Mouse (Mus musculus): ENCODE results near the gene Nrde2. TPM values are rescaled to one million over a fixed set of nuclear protein-coding genes. Genes with fewer than 3 reads are reported as not detected.

Nrde2 gene
- polyA plus RNA-seq, 1 experiment from 2014 or later, result 7.8 TPM

DNA sequence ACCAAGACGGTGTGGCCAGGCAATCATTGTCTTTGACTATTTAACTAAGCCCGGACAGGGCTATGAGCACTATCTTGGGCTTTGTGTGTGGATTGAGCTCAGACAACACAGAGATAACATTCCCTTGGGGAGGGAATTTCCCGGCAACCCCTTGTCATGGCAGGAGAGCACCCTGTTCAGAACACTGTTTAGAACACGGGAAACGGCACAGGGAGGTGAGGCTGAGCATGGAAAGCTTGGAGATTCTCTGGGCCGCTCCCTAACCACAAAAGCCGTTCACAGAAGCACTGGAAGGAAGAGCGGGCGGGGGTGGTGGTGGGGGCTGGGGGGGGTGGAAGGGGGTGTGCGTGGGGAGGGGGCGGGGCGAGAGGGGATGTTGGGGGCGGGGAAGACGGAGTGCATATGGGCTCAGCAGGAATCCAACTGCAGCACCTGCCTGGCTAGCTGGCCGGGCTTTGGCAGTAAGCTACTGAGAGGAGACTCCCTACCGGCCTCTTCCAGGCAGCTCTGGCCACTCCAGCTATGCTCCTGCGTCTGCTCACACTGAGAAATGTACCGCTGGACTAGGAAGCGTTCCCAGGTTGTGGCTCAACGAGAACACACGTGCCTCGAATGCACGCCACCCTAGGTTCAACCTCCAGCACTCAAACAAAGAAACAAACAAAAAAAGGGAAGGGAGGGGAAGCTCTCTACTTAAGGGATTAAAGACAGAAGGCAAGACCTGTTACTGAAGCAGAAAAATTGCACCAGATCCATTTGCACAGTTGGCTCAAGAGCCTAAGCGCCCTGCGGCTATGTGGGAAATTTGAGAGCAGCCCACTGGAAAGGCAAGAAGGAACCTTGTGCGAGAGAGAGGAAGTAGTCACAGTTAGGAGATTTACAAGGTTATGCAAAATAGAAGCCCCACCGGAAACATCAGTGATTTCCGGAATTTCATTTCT, 8.7 kb upstream of the Nrde2 start:
- Histone ChIP-seq H3K27ac (ENCODE audit: low read depth, low read length) (no peak overlapping the region), H3K27me3 (replicated peaks; ENCODE audit: control insufficient read depth, insufficient read depth, low read length) (no peaks in the 10 kb centered on the region), H3K9me3 (ENCODE audit: control insufficient read depth) (no peaks in the 10 kb centered on the region), H3K36me3 (ENCODE audit: control insufficient read depth, insufficient read depth) (no peaks in the 10 kb centered on the region), H3K9ac (ENCODE audit: low read depth, low read length) (no peak overlapping the region; the same call in 1 of the 2 replicates), H3K4me2 (replicated peaks; ENCODE audit: low read depth) (peak overlapping the region; percentile 60), H3K4me3 (ENCODE audit: low read depth, low read length) (no peak overlapping the region), H3K4me1 (replicated peaks; ENCODE audit: control insufficient read depth, insufficient read depth, low read length) (no peaks in the 10 kb centered on the region)
- ATAC-seq, result peak; percentile 53; the same call in 1 of the 2 replicates
- WGBS, result 12% methylated on average over 28 of the region's 28 CpGs
- TF ChIP-seq CTCF (IDR thresholded peaks at IDR 0.05; ENCODE audit: low read depth), result no peak

DNA sequence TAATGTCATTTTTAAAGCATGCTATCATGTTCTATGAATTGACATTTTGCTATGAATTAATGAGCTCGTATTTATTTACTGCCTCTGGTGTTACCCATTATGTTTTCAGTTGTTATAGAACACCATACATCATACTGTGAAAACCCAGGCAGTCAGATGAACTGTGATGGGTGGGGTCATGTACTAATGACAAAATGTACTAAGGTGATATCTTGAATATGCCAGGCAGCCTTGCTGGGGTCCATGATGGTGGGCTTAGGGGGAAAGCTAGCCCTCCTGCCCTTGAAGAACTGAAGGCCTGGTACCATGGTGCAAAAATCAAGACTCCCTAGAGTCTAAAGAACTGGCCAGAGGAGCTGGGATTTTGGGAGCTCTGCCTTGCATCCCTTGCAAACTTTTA, 8.0 kb upstream of the Nrde2 start:
- Histone ChIP-seq H3K4me2 (replicated peaks; ENCODE audit: low read depth) (no peak overlapping the region), H3K9ac (ENCODE audit: low read depth, low read length) (no peak overlapping the region), H3K27ac (ENCODE audit: low read depth, low read length) (no peak overlapping the region), H3K36me3 (ENCODE audit: control insufficient read depth, insufficient read depth) (no peaks in the 10 kb centered on the region), H3K27me3 (replicated peaks; ENCODE audit: control insufficient read depth, insufficient read depth, low read length) (no peaks in the 10 kb centered on the region), H3K4me1 (replicated peaks; ENCODE audit: control insufficient read depth, insufficient read depth, low read length) (no peaks in the 10 kb centered on the region), H3K9me3 (ENCODE audit: control insufficient read depth) (no peaks in the 10 kb centered on the region), H3K4me3 (ENCODE audit: low read depth, low read length) (no peak overlapping the region)
- no peak for TF ChIP-seq CTCF (IDR thresholded peaks at IDR 0.05; ENCODE audit: low read depth)
- 89% methylated on average over 1 of the region's 1 CpGs for WGBS
- no peak for ATAC-seq

DNA sequence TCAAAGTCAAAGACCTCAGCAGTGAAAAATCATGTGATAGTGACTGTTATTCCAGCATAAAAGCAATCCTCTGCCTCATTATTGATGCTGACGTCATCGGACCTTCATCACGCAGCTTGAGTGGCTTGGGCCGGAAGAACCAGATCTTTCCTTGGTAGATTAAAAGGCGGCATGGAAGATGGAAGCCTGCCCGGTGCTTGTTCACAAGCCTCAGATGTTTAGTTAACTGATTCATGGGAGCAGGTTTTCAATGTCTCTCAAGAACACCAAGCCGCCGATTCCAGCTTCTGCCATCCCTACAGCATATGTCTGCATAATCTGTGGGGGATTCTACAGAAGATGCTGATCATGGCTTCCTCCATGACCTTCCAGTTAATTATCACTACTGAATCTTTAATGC, 7.5 kb upstream of the Nrde2 start:
- Histone ChIP-seq H3K4me3 (ENCODE audit: low read depth, low read length) (no peak overlapping the region), H3K27ac (ENCODE audit: low read depth, low read length) (no peak overlapping the region), H3K9me3 (ENCODE audit: control insufficient read depth) (no peaks in the 10 kb centered on the region), H3K4me1 (replicated peaks; ENCODE audit: control insufficient read depth, insufficient read depth, low read length) (no peaks in the 10 kb centered on the region), H3K27me3 (replicated peaks; ENCODE audit: control insufficient read depth, insufficient read depth, low read length) (no peaks in the 10 kb centered on the region), H3K9ac (ENCODE audit: low read depth, low read length) (no peak overlapping the region), H3K36me3 (ENCODE audit: control insufficient read depth, insufficient read depth) (no peaks in the 10 kb centered on the region), H3K4me2 (replicated peaks; ENCODE audit: low read depth) (no peak overlapping the region)
- no peak for TF ChIP-seq CTCF (IDR thresholded peaks at IDR 0.05; ENCODE audit: low read depth)
- no peak for ATAC-seq
- 89% methylated on average over 8 of the region's 8 CpGs for WGBS

DNA sequence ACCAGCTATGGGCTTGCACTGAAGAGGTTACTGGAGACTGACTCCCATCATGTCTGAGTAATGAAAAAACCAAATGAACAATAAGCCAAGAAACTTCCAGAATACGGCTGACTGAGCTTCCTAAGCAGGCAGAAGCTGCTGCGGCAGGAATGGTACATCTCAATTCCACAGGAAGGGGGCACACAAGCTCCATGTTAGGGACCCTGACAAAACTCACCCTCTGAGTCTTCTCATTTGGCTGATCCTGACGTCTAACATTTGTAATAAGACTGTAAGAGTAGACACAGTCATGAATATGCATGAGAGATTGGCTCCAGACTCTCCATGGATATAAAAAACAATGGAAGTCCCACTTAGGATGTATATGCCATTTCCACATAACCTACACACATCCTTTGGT, 6.7 kb upstream of the Nrde2 start:
- Histone ChIP-seq H3K4me2 (replicated peaks; ENCODE audit: low read depth) (no peak overlapping the region), H3K9ac (ENCODE audit: low read depth, low read length) (no peak overlapping the region), H3K36me3 (ENCODE audit: control insufficient read depth, insufficient read depth) (no peaks in the 10 kb centered on the region), H3K4me3 (ENCODE audit: low read depth, low read length) (no peak overlapping the region), H3K4me1 (replicated peaks; ENCODE audit: control insufficient read depth, insufficient read depth, low read length) (no peaks in the 10 kb centered on the region), H3K9me3 (ENCODE audit: control insufficient read depth) (no peaks in the 10 kb centered on the region), H3K27ac (ENCODE audit: low read depth, low read length) (no peak overlapping the region), H3K27me3 (replicated peaks; ENCODE audit: control insufficient read depth, insufficient read depth, low read length) (no peaks in the 10 kb centered on the region)
- WGBS, result 34% methylated on average over 3 of the region's 3 CpGs
- peak; percentile 77 for TF ChIP-seq CTCF (IDR thresholded peaks at IDR 0.05; ENCODE audit: low read depth)
- 0 out of 2 replicates have a peak, but pooled peaks have one; percentile 22 for ATAC-seq

DNA sequence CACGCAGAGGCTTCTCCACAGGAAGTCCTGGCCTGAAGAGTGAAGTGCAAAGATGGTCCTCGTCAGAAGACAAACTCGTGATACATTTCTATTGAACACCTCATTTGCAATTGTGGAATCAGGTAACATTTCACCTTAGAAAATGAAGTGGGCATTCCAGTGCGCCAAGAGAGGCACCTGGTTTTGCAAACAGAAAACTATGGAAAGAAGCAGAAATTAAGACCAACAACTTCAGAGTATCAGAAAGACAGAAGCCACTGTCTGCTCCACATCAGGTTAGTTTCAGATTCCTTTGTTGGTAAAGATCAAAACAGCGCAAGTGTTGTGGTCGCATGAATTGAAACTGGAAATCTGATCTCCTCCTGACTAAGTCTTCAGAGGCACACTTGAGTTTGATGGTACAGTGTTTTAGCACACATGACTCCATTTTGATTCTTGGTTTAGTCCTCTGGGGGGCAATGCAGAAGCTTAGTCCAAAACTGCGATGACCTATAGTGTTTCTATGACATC, 5.6 kb upstream of the Nrde2 start:
- Histone ChIP-seq H3K36me3 (ENCODE audit: control insufficient read depth, insufficient read depth) (no peaks in the 10 kb centered on the region), H3K4me2 (replicated peaks; ENCODE audit: low read depth) (no peak overlapping the region), H3K27ac (ENCODE audit: low read depth, low read length) (no peak overlapping the region), H3K4me3 (ENCODE audit: low read depth, low read length) (no peak overlapping the region), H3K9ac (ENCODE audit: low read depth, low read length) (no peak overlapping the region), H3K27me3 (replicated peaks; ENCODE audit: control insufficient read depth, insufficient read depth, low read length) (no peaks in the 10 kb centered on the region), H3K4me1 (replicated peaks; ENCODE audit: control insufficient read depth, insufficient read depth, low read length) (no peaks in the 10 kb centered on the region), H3K9me3 (ENCODE audit: control insufficient read depth) (no peaks in the 10 kb centered on the region)
- no peak for TF ChIP-seq CTCF (IDR thresholded peaks at IDR 0.05; ENCODE audit: low read depth)
- WGBS, result 69% methylated on average over 7 of the region's 7 CpGs
- ATAC-seq, result no peak

DNA sequence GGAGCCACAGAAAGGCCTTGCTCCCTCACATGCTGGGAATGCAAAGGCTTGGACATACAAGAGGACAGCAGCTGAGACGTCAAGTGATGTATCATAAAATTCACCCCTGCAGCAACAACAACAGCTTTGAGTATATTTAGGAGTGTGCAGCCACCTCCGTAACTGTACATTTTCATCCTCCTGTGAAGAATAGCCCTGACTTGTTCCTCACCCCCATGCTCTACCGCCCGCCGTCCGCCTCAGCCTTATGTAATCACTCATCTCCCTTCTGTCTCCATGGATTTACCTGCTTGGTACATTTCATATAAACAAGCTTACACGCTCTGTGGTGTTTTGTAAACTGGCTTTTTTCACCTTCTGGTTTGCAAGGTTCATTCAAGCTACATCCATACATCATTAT, 7.0 kb downstream of the Nrde2 start:
- TF ChIP-seq CTCF (IDR thresholded peaks at IDR 0.05; ENCODE audit: low read depth), result no peak
- Histone ChIP-seq H3K9ac (ENCODE audit: low read depth, low read length) (no peak overlapping the region), H3K27ac (ENCODE audit: low read depth, low read length) (no peak overlapping the region), H3K36me3 (ENCODE audit: control insufficient read depth, insufficient read depth) (peaks cover 36% of the 10 kb centered on the region), H3K9me3 (ENCODE audit: control insufficient read depth) (no peaks in the 10 kb centered on the region), H3K27me3 (replicated peaks; ENCODE audit: control insufficient read depth, insufficient read depth, low read length) (no peaks in the 10 kb centered on the region), H3K4me2 (replicated peaks; ENCODE audit: low read depth) (no peak overlapping the region), H3K4me1 (replicated peaks; ENCODE audit: control insufficient read depth, insufficient read depth, low read length) (no peaks in the 10 kb centered on the region), H3K4me3 (ENCODE audit: low read depth, low read length) (no peak overlapping the region)
- WGBS, result 88% methylated on average over 7 of the region's 7 CpGs
- ATAC-seq, result no peak

All from intestine, postnatal 0 days (tissue).